Mouse (Mus musculus) heart, embryonic 10.5 days (tissue): ENCODE results near the gene Osbpl8. TPM values are rescaled to one million over a fixed set of nuclear protein-coding genes. Genes with fewer than 3 reads are reported as not detected.
A peak's percentile ranks its signal among the peaks of the same experiment; 100 is the strongest.
"Not testable (repeated sequence)": the region's sequence is repeated elsewhere in the genome, so short reads cannot be mapped to it uniquely, and the experiment has no call there.

Experiments used
- DNase-seq: peaks from one replicate; pipeline ENCODE4 v3.0.0-alpha.2; 2017; ENCODE audit warnings: low spot score
- H3K27ac ChIP-seq: fragments of 300-500 bp; sonication (generic); 2 replicates; pipeline ENCODE4 v1.5.1; 2016; ENCODE audit warnings: mild to moderate bottlenecking
- H3K27me3 ChIP-seq: fragments of 300-500 bp; sonication (generic); 2 replicates; pipeline ENCODE4 v1.6.1; 2016; ENCODE audit warnings: mild to moderate bottlenecking; ENCODE audit not compliant: poor library complexity, insufficient read depth, severe bottlenecking
- H3K36me3 ChIP-seq: fragments of 300-500 bp; sonication (generic); 2 replicates; pipeline ENCODE4 v1.6.1; 2016; ENCODE audit warnings: mild to moderate bottlenecking, moderate library complexity
- H3K4me1 ChIP-seq: fragments of 300-500 bp; sonication (generic); 2 replicates; pipeline ENCODE4 v1.6.1; 2016; ENCODE audit warnings: mild to moderate bottlenecking
- H3K4me3 ChIP-seq: fragments of 300-500 bp; sonication (generic); 2 replicates; pipeline ENCODE4 v1.5.1; 2016; ENCODE audit warnings: mild to moderate bottlenecking, moderate library complexity
- H3K9me3 ChIP-seq: fragments of 300-500 bp; sonication (generic); 2 replicates; pipeline ENCODE4 v1.6.1; 2016; ENCODE audit warnings: mild to moderate bottlenecking, moderate library complexity
- WGBS: fragments of 180-500 bp; shearing (Covaris S2); methylation state at CpG from one replicate; pipeline ENCODE4 v1.1.7; 2016; 5-methylcytosine and 5-hydroxymethylcytosine counted together
- polyA plus RNA-seq: library from polyadenylated mRNA; unstranded; fragments of >200 nt; fragmentation: Nextera tagmentation; extraction: Ambion mirVana; gene quantifications from 2 replicates; pipeline ENCODE4 v1.2.1, GENCODE M21; 2016

Gene Osbpl8
- polyA plus RNA-seq, 1 experiment from 2014 or later = 11.5 TPM

DNA sequence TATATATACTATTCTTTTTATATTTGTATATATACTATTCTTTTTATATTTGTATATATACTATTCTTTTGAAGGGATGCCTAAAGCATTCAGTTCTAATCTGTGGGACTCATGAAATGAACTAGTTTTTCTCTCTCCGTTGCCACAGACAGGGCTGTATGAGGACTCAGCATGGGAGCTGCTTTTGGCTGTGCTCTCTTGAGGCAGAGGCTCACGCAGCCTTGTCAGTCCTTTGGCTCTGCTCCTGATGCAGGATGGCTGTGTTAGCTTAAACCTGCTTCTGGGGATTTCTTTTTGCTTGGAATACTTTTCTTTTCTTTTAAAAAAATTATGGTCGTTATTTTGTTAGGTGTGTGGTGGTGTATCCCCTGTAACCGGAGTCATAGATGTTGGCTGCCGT, 39.5 kb downstream of the Osbpl8 start:
- no peak overlapping the region for H3K4me3 ChIP-seq
- DNase-seq = no peak
- no peaks in the 10 kb centered on the region for H3K9me3 ChIP-seq
- H3K4me1 ChIP-seq = peaks cover 3% of the 10 kb centered on the region; the same call in 1 of the 2 replicates
- no peak overlapping the region for H3K27ac ChIP-seq
- WGBS = 87% methylated on average over 5 of the region's 5 CpGs
- peaks cover 3% of the 10 kb centered on the region; the same call in 1 of the 2 replicates for H3K36me3 ChIP-seq
- H3K27me3 ChIP-seq = no peaks in the 10 kb centered on the region

GRCm38 (mm10) chr10:111205421-111205820, 40.9 kb downstream of the Osbpl8 start:
- H3K36me3 ChIP-seq = peaks cover 3% of the 10 kb centered on the region; the same call in 1 of the 2 replicates
- WGBS = 90% methylated on average over 2 of the region's 2 CpGs
- H3K4me1 ChIP-seq = no peaks in the 10 kb centered on the region
- H3K9me3 ChIP-seq = no peaks in the 10 kb centered on the region
- H3K27ac ChIP-seq = no peak overlapping the region
- no peak for DNase-seq
- no peaks in the 10 kb centered on the region for H3K27me3 ChIP-seq
- H3K4me3 ChIP-seq = no peak overlapping the region

- DNase-seq = no peak
- no peaks in the 10 kb centered on the region for H3K4me1 ChIP-seq
- H3K27me3 ChIP-seq = no peaks in the 10 kb centered on the region
- no peaks in the 10 kb centered on the region for H3K9me3 ChIP-seq
- H3K27ac ChIP-seq = no peak overlapping the region
- peaks cover 3% of the 10 kb centered on the region; the same call in 1 of the 2 replicates for H3K36me3 ChIP-seq
- 70% methylated on average over 9 of the region's 9 CpGs for WGBS
- no peak overlapping the region for H3K4me3 ChIP-seq
Measured at GRCm38 (mm10) chr10:111207386-111207785, 42.8 kb downstream of the Osbpl8 start.

DNA sequence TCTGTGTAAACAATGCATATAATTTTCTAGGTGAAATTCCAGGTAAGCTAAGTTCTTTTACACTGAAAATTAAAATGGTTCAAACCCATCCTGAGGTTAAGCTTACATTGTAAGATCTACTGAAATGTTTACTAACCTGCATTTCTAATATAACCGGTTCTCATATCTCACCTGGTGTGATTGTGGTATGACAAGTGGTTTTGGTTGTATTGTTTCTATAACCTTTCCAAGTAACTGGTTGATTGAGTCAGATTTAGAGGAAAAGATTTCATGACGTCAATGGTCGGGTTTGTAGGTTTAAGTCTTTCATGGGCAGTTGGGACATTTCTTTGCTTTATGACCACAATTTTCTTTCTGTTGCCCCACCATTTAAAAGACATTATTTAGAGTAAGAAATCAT, 49.5 kb downstream of the Osbpl8 start:
- Histone ChIP-seq H3K9me3 (no peaks in the 10 kb centered on the region), H3K4me1 (no peaks in the 10 kb centered on the region), H3K27me3 (no peaks in the 10 kb centered on the region), H3K27ac (no peak overlapping the region), H3K4me3 (no peak overlapping the region), H3K36me3 (no peaks in the 10 kb centered on the region)
- no peak for DNase-seq
- WGBS = 93% methylated on average over 3 of the region's 3 CpGs

DNA sequence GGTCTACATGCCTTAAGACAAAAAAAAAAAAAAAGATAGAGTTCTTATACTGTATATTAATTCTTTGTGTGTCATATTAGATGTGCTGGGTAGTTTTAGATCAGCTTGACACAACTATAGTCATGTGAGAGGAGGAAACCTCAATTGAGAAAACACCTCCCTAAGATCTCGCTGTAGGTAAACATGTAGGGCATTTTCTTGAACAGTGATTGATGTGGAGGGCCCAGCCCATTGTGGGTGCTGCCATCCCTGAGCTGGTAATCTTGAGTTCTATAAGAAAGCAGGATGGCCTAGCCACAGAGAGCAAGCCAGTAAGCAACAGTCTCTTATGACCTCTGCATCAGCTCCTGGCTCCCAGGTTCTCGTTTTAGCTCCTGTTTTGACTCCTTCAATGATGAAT, 50.1 kb downstream of the Osbpl8 start:
- Histone ChIP-seq H3K4me1 (no peaks in the 10 kb centered on the region), H3K4me3 (no peak overlapping the region), H3K27ac (no peak overlapping the region), H3K9me3 (no peaks in the 10 kb centered on the region), H3K36me3 (no peaks in the 10 kb centered on the region), H3K27me3 (no peaks in the 10 kb centered on the region)
- WGBS = 72% methylated on average over 2 of the region's 2 CpGs
- DNase-seq = no peak

- Histone ChIP-seq H3K9me3 (no peaks in the 10 kb centered on the region), H3K36me3 (no peaks in the 10 kb centered on the region), H3K4me1 (no peaks in the 10 kb centered on the region), H3K27ac (no peak overlapping the region), H3K4me3 (no peak overlapping the region), H3K27me3 (no peaks in the 10 kb centered on the region)
- whole genome bisulfite sequencing = 69% methylated on average over 3 of the region's 3 CpGs
- no peak for DNase-seq
Measured at GRCm38 (mm10) chr10:111215572-111215971, 51.0 kb downstream of the Osbpl8 start.

- H3K9me3 ChIP-seq = no peaks in the 10 kb centered on the region
- DNase-seq = no peak
- H3K4me3 ChIP-seq = no peak overlapping the region
- no peaks in the 10 kb centered on the region for H3K27me3 ChIP-seq
- no peaks in the 10 kb centered on the region for H3K4me1 ChIP-seq
- no peaks in the 10 kb centered on the region for H3K36me3 ChIP-seq
- WGBS = 82% methylated on average over 3 of the region's 3 CpGs
- H3K27ac ChIP-seq = no peak overlapping the region
Measured at GRCm38 (mm10) chr10:111216111-111216510, 51.6 kb downstream of the Osbpl8 start.

DNA sequence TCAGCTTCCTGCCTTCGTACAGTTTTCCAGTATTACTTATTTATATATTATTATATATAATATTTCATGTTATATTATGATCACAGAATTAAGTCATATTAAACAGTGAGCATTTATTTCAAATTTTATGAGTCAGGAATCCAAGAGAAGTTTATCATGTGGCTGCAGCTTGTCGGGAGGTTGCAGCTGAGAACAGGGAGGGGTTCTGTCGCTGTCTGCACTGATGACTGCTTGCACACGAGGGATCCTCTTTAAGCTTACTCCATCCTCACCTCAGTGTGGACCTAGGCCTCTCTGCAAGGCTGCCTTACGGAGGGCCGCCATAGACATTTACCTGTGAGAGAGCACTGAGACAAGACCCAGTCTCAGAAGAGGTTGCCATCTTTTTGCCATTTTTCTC, 58.0 kb downstream of the Osbpl8 start:
- Histone ChIP-seq H3K4me1 (peaks cover 13% of the 10 kb centered on the region), H3K27ac (0 out of 2 replicates have a peak overlapping the region, but pooled peaks have one; percentile 6), H3K36me3 (no peaks in the 10 kb centered on the region), H3K27me3 (no peaks in the 10 kb centered on the region), H3K9me3 (no peaks in the 10 kb centered on the region), H3K4me3 (no peak overlapping the region)
- WGBS = 65% methylated on average over 6 of the region's 6 CpGs
- DNase-seq = no peak

DNA sequence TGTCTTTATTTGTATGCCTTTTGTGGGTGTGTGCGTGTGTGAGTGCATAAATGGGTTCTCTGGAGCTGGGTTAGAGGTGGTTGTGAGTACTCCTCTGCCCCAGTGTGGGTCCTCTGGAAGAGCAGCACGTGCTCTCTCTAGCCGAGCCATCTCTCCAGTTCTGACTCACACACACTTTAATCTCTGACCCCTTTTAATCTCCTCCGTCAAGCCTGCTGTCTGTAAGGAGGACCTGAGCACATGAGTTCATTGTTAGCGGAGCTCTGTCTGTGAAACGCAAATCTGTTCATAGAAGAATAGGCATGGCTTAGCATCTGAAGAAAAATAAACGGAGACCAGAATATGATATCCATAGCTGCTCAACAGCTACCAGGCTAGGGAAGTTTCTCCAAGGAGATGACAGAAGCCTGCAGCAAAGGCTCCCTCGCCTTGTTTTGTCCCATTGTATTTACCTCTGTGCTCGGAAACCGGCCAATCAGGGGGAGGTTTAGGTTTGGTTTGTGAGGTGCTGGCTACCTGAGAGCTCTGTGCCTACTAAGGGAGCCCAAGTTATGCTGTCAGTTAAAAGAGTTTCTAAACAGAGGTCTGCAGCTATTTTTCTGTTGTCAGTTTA, 58.8 kb downstream of the Osbpl8 start:
- H3K27me3 ChIP-seq = no peaks in the 10 kb centered on the region
- no peak for DNase-seq
- H3K4me1 ChIP-seq = peaks cover 13% of the 10 kb centered on the region
- H3K36me3 ChIP-seq = no peaks in the 10 kb centered on the region
- H3K4me3 ChIP-seq = no peak overlapping the region
- 0 out of 2 replicates have a peak overlapping the region, but pooled peaks have one; percentile 6 for H3K27ac ChIP-seq
- no peaks in the 10 kb centered on the region for H3K9me3 ChIP-seq
- 34% methylated on average over 10 of the region's 10 CpGs for WGBS

GRCm38 (mm10) chr10:111224696-111225095, 60.1 kb downstream of the Osbpl8 start:
- WGBS = 90% methylated on average over 4 of the region's 4 CpGs
- no peaks in the 10 kb centered on the region for H3K27me3 ChIP-seq
- H3K36me3 ChIP-seq = no peaks in the 10 kb centered on the region
- no peak overlapping the region for H3K27ac ChIP-seq
- DNase-seq = no peak
- H3K4me1 ChIP-seq = peaks cover 13% of the 10 kb centered on the region
- no peak overlapping the region for H3K4me3 ChIP-seq
- no peaks in the 10 kb centered on the region for H3K9me3 ChIP-seq

DNA sequence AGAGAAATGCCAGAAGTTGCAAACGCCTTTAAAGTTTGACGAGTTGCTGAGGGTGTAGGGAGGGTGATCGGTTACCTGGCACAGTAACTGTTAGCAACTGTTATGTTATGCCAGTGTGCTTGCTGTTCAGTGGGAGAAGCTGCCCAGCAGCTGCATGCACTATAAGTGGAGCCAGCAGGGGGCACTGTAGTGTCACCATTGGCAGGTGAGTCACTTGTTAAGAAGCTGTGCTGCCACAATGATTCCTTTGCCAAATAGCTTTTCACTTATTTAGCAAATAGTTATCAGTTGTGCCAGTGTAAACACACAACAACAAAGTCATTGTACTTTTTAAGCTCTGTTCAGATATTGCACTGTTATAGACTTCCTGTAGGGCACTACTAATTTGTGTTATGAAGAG, 62.0 kb downstream of the Osbpl8 start:
- Histone ChIP-seq H3K9me3 (no peaks in the 10 kb centered on the region), H3K4me1 (peaks cover 13% of the 10 kb centered on the region), H3K27ac (no peak overlapping the region), H3K36me3 (no peaks in the 10 kb centered on the region), H3K27me3 (no peaks in the 10 kb centered on the region), H3K4me3 (no peak overlapping the region)
- WGBS = 20% methylated on average over 3 of the region's 3 CpGs
- peak; percentile 86 for DNase-seq

GRCm38 (mm10) chr10:111232237-111232636, 67.7 kb downstream of the Osbpl8 start:
- H3K9me3 ChIP-seq, DNase-seq, H3K4me3 ChIP-seq, H3K4me1 ChIP-seq, H3K27ac ChIP-seq, H3K27me3 ChIP-seq, H3K36me3 ChIP-seq: not testable (repeated sequence)
- 89% methylated on average over 7 of the region's 7 CpGs for WGBS

- DNase-seq = no peak
- H3K27me3 ChIP-seq = no peaks in the 10 kb centered on the region
- no peak overlapping the region for H3K4me3 ChIP-seq
- 77% methylated on average over 6 of the region's 6 CpGs for WGBS
- H3K27ac ChIP-seq = no peak overlapping the region
- H3K4me1 ChIP-seq = no peaks in the 10 kb centered on the region
- no peaks in the 10 kb centered on the region for H3K9me3 ChIP-seq
- no peaks in the 10 kb centered on the region for H3K36me3 ChIP-seq
Measured at GRCm38 (mm10) chr10:111233476-111234130, 69.1 kb downstream of the Osbpl8 start.
